Mouse (Mus musculus) left cerebral cortex, adult 2 months (tissue): ENCODE data around the gene Scgb2b18. TPM values are rescaled to one million over a fixed set of nuclear protein-coding genes. Genes with fewer than 3 reads are reported as not detected.
"Not testable (repeated sequence)": the region's sequence is repeated elsewhere in the genome, so short reads cannot be mapped to it uniquely, and the experiment has no call there.

ENCODE experiments used
- DNase-seq, 2 experiments: peaks; one replicate each; pipeline ENCODE4 v3.0.0; 2021 to 2022; ENCODE audit warnings: low spot score in 2 of 2, mixed read lengths in 1 of 2; ENCODE audit errors: extremely low spot score in 1 of 2
- H3K27ac ChIP-seq: fragments of 200-600 bp; 2 replicates; pipeline ENCODE4 v1.8.1; 2022
- H3K4me3 ChIP-seq: fragments of 200-600 bp; 2 replicates; pipeline ENCODE4 v1.8.1; 2022
- intact Hi-C: fragments of 180-260 bp; cut with DNase I; formaldehyde crosslinking; loops from one replicate; pipeline ENCODE4 v1.15.1; 2025
- long read RNA-seq, 2 experiments: library from polyadenylated mRNA; stranded (forward); transcript quantifications; one replicate each; pipeline ENCODE4 v2.0.0; 2021; ENCODE audit warnings: borderline mapping rate in 2 of 2
- total RNA-seq, 2 experiments: library from RNA; stranded (reverse); gene quantifications; 2 replicates each; pipeline ENCODE4 v1.2.3; 2021

The Scgb2b18 gene
- total RNA-seq = not detected
- long read RNA-seq, experiment 1 = 0 reads
- long read RNA-seq, experiment 2 = 0 reads

GRCm38 (mm10) chr7:33173764-33174163 lies at the start of gene Scgb2b18:
Scgb2b18 (minus strand) TSS chr7:33173864.
- intact Hi-C loops, DNase-seq, H3K4me3 ChIP-seq, H3K27ac ChIP-seq: not testable (repeated sequence)

- intact Hi-C loops, DNase-seq: not testable (repeated sequence)
These were observed 11.6 kb upstream of the Scgb2b18 start, which contains the start of gene Scgb1b18 for GRCm38 (mm10) chr7:33185268-33185667. Scgb1b18 (plus strand) TSS chr7:33185568.

More at GRCm38 (mm10) chr7:33185268-33185667, 11.6 kb upstream of the Scgb2b18 start, which contains the start of gene Scgb1b18:
- H3K4me3 ChIP-seq, H3K27ac ChIP-seq: not testable (repeated sequence)

Other genes with a start within 250 kb of the Scgb2b18 start
- gene Scgb2b17, start 117.3 kb downstream of the Scgb2b18 start, total RNA-seq = not detected
- not detected for gene Scgb1b17, start 110.4 kb downstream of the Scgb2b18 start, total RNA-seq
- gene Scgb1b18, start 11.7 kb upstream of the Scgb2b18 start, total RNA-seq = not detected
- gene Scgb2b19, start 106.5 kb upstream of the Scgb2b18 start, total RNA-seq = not detected
- gene Scgb1b19, start 113.4 kb upstream of the Scgb2b18 start, total RNA-seq = not detected
- not detected for gene Scgb2b20, start 192.5 kb upstream of the Scgb2b18 start, total RNA-seq
- gene Scgb1b20, start 199.4 kb upstream of the Scgb2b18 start, total RNA-seq = not detected